ENCODE assay signal across 30 mouse cellular contexts in genomic region chr15:80395035-80395434, GRCm38 (mm10).
DNase-seq lines count a peak whose midpoint lies in the region; ATAC-seq and TF ChIP-seq lines count a peak whose summit lies in the region.
"Had no signal": no experiment of that assay in that cellular context is flagged by ENCODE, and none has a peak within 500 bp of the region (broad histone marks: within the 10 kb centered on the region; RNA-seq: fewer than 3 reads in every experiment).

No protein-coding gene starts in this region.

- H3K27me3 ChIP-seq in forebrain, embryonic 10.5 days (ENCODE audit: poor library complexity, severe bottlenecking): peaks cover 4% of the 10 kb centered on the region; the same call in 1 of the 2 replicates
- no peaks in the 10 kb centered on the region; the same call in 1 of the 2 replicates for H3K27me3 ChIP-seq in forebrain, embryonic 13.5 days
- H3K27me3 ChIP-seq in kidney, embryonic 14.5 days (ENCODE audit: control insufficient read depth, insufficient read depth, low read length): no peaks in the 10 kb centered on the region
- H3K27me3 ChIP-seq in E14TG2a.4 (ENCODE audit: insufficient read depth, low read length) (peaks cover 34% of the 10 kb centered on the region), G1E (ENCODE audit: insufficient read depth, low read length) (peaks cover 3% of the 10 kb centered on the region; the same call in 1 of the 2 replicates)
- H3K27me3 ChIP-seq: hindbrain, embryonic 15.5 days; neural tube, embryonic 13.5 days had no signal

- H3K4me2 ChIP-seq in forebrain, embryonic 13.5 days: no peak overlapping the region
- no peak overlapping the region for H3K4me2 ChIP-seq in kidney, embryonic 14.5 days (replicated peaks; ENCODE audit: low read depth, low read length)
- H3K4me2 ChIP-seq: embryonic facial prominence, embryonic 13.5 days; heart, embryonic 13.5 days; hindbrain, embryonic 15.5 days; liver, embryonic 11.5 days; neural tube, embryonic 13.5 days had no signal

- peak overlapping the region; percentile 44; the same call in 1 of the 2 replicates for H3K27ac ChIP-seq in forebrain, embryonic 10.5 days
- H3K27ac ChIP-seq in forebrain, embryonic 13.5 days: no peak overlapping the region
- no peak overlapping the region for H3K27ac ChIP-seq in kidney, embryonic 14.5 days (ENCODE audit: low read depth, low read length)
- H3K27ac ChIP-seq: embryonic facial prominence, embryonic 13.5 days; heart, embryonic 13.5 days; hindbrain, embryonic 15.5 days; left cerebral cortex, adult 2 months; midbrain, embryonic 10.5 days; neural tube, embryonic 13.5 days had no signal

- TF ChIP-seq CTCF in E14TG2a.4 (conservative IDR thresholded peaks at IDR 0.05; ENCODE audit: low read length): no peak
- TF ChIP-seq CTCF in G1E (IDR thresholded peaks at IDR 0.05; ENCODE audit: low read depth, low read length): no peak

- WGBS in forebrain, embryonic 10.5 days: 74% methylated on average over 22 of the region's 22 CpGs
- 81% methylated on average over 22 of the region's 22 CpGs for WGBS in forebrain, embryonic 13.5 days
- WGBS in kidney, embryonic 14.5 days: 61% methylated on average over 22 of the region's 22 CpGs

- H3K36me3 ChIP-seq in forebrain, embryonic 10.5 days (replicated peaks): no peaks in the 10 kb centered on the region
- no peaks in the 10 kb centered on the region for H3K36me3 ChIP-seq in forebrain, embryonic 13.5 days (ENCODE audit: poor library complexity, severe bottlenecking)
- H3K36me3 ChIP-seq in kidney, embryonic 14.5 days (ENCODE audit: control insufficient read depth, insufficient read depth, low read length): no peaks in the 10 kb centered on the region
- H3K36me3 ChIP-seq in E14TG2a.4 (ENCODE audit: insufficient read depth, low read length): no peaks in the 10 kb centered on the region
- H3K36me3 ChIP-seq in G1E (replicated peaks): no peaks in the 10 kb centered on the region
- H3K36me3 ChIP-seq: embryonic facial prominence, embryonic 13.5 days; heart, embryonic 13.5 days; hindbrain, embryonic 15.5 days; midbrain, embryonic 10.5 days; neural tube, embryonic 13.5 days had no signal

- no peaks in the 10 kb centered on the region for H3K9me3 ChIP-seq in forebrain, embryonic 10.5 days
- H3K9me3 ChIP-seq in forebrain, embryonic 13.5 days (replicated peaks): no peaks in the 10 kb centered on the region
- no peaks in the 10 kb centered on the region for H3K9me3 ChIP-seq in kidney, embryonic 14.5 days (ENCODE audit: control insufficient read depth, low read length)
- peaks cover 6% of the 10 kb centered on the region for H3K9me3 ChIP-seq in E14TG2a.4 (ENCODE audit: low read length)
- H3K9me3 ChIP-seq in G1E (replicated peaks): no peaks in the 10 kb centered on the region
- H3K9me3 ChIP-seq: heart, embryonic 13.5 days; hindbrain, embryonic 15.5 days; midbrain, embryonic 10.5 days; neural tube, embryonic 13.5 days had no signal

- no peak for ATAC-seq in forebrain, embryonic 13.5 days
- ATAC-seq in kidney, embryonic 14.5 days (ENCODE audit: low FRiP score, low TSS enrichment): peak; percentile 16; the same call in 1 of the 2 replicates
- ATAC-seq in G1E (ENCODE audit: extremely low read depth, insufficient number of reproducible peaks, low FRiP score, poor library complexity, severe bottlenecking): no peak
- ATAC-seq: forebrain, embryonic 14.5 days; intestine, embryonic 16.5 days; liver, postnatal 0 days; midbrain, embryonic 16.5 days had no signal

- no peak overlapping the region for H3K9ac ChIP-seq in forebrain, embryonic 13.5 days
- H3K9ac ChIP-seq in kidney, embryonic 14.5 days (ENCODE audit: low read depth, low read length): no peak overlapping the region
- H3K9ac ChIP-seq: embryonic facial prominence, embryonic 13.5 days; heart, embryonic 13.5 days; hindbrain, embryonic 15.5 days; liver, postnatal 0 days; neural tube, embryonic 13.5 days had no signal

- H3K4me3 ChIP-seq in forebrain, embryonic 10.5 days: no peak overlapping the region
- H3K4me3 ChIP-seq in forebrain, embryonic 13.5 days: no peak overlapping the region
- H3K4me3 ChIP-seq in kidney, embryonic 14.5 days (ENCODE audit: low read length): no peak overlapping the region
- H3K4me3 ChIP-seq in E14TG2a.4 (replicated peaks; ENCODE audit: low read length) (peak overlapping the region; percentile 79), G1E (ENCODE audit: low read depth, low read length) (peak overlapping the region; percentile 14; the same call in 1 of the 2 replicates)
- H3K4me3 ChIP-seq: embryonic facial prominence, embryonic 13.5 days; erythroblast, embryonic 14.5 days; heart, embryonic 13.5 days; hindbrain, embryonic 15.5 days; left cerebral cortex, adult 2 months; midbrain, embryonic 10.5 days; myocyte; neural tube, embryonic 13.5 days had no signal

- DNase-seq in forebrain, embryonic 10.5 days (ENCODE audit: extremely low spot score, low spot score): no peak
- no peak for DNase-seq in kidney, postnatal 10 days
- DNase-seq in G1E (ENCODE audit: low spot score): no peak
- DNase-seq in thymus, postnatal 36 days: no peak
- DNase-seq in spleen, adult 18-20 months: no peak
- DNase-seq: adrenal gland, postnatal 14 days; cerebellum, adult 9-11 months; gastrocnemius, postnatal 10 days; heart, adult 11 months; heart, postnatal 14 days; liver, postnatal 0 days; lung, postnatal 10 days; retina, postnatal 1 day; right cerebral cortex, postnatal 25 days; thymus, postnatal 4 days had no signal

- H3K4me1 ChIP-seq in forebrain, embryonic 10.5 days: 0 out of 2 replicates have a peak, but pooled peaks cover 3% of the 10 kb centered on the region
- H3K4me1 ChIP-seq in forebrain, embryonic 13.5 days: no peaks in the 10 kb centered on the region
- H3K4me1 ChIP-seq in kidney, embryonic 14.5 days (ENCODE audit: control insufficient read depth, insufficient read depth, low read length): no peaks in the 10 kb centered on the region
- H3K4me1 ChIP-seq in E14TG2a.4 (replicated peaks; ENCODE audit: low read depth, low read length): peaks cover 16% of the 10 kb centered on the region
- H3K4me1 ChIP-seq in G1E (ENCODE audit: insufficient read depth, low read depth, low read length): no peaks in the 10 kb centered on the region
- H3K4me1 ChIP-seq: embryonic facial prominence, embryonic 13.5 days; heart, embryonic 13.5 days; hindbrain, embryonic 15.5 days; midbrain, embryonic 10.5 days; neural tube, embryonic 13.5 days had no signal

Comparison
In these comparisons a context has a peak if more than half of its experiments do, and no peak if none do; other contexts are left out.
1. H3K4me3 ChIP-seq: peak in E14TG2a.4 (single experiment) and G1E (single experiment); none in forebrain, embryonic 10.5 days (single experiment), forebrain, embryonic 13.5 days (single experiment) and kidney, embryonic 14.5 days (single experiment).